Mouse (Mus musculus) mammary gland, adult 2 months (tissue): ENCODE results near the gene Gngt1. TPM values are rescaled to one million over a fixed set of nuclear protein-coding genes. Genes with fewer than 3 reads are reported as not detected.

ENCODE experiments used
- polyA plus RNA-seq: library from polyadenylated mRNA; depleted of rRNA; stranded (reverse); fragments of >200 nt; gene quantifications from 2 replicates; pipeline ENCODE4 v1.2.3, GENCODE M21; 2012; ENCODE audit warnings: low replicate concordance; rRNA removed

Gene Gngt1
- polyA plus RNA-seq, result not detected in 2 replicates

DNA sequence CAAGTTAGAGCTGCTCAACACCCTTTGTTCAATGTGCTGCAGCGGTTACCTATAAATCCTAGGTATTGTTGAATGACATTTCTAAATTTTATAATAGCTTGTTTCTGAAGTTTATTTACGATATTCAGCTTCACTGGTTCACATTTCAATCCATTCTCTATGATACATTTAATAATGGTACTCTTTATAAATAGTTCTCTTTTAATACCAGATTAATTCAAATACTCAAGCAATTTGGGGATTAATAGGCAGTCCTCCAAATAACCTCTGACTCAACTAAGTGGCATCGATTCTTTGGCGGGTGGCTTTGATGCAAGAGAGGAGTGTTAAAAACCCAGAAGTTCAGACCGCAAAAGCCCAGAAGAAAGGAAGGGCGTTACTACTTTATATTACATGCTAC lies at the start of gene Gngt1:
Gene Gngt1 (plus strand): TSS at position 301 of the 400 bp plus-strand sequence.

DNA sequence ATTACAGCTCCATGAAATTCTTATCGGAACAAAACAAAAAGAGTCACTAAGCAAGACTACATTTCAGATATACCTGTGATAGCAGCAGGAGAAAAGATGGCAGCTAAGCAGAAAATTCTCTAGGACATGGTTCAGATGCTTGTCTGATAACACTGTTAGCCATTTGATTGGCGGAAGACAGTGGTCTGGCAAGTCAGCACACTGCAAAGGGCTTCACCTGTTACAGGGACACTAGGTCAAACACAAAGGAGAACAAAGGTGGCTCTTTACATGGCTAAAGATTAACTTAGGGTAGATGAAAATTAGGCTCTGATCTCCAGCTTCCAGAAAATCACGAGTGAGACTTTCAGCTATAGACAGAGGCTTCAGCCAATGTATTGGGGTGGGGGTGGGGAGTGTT lies 4.8 kb upstream of the Gngt1 start, which contains the start of gene Tfpi2:
Gene Tfpi2 (minus strand): TSS at position 170 of the 400 bp plus-strand sequence.

DNA sequence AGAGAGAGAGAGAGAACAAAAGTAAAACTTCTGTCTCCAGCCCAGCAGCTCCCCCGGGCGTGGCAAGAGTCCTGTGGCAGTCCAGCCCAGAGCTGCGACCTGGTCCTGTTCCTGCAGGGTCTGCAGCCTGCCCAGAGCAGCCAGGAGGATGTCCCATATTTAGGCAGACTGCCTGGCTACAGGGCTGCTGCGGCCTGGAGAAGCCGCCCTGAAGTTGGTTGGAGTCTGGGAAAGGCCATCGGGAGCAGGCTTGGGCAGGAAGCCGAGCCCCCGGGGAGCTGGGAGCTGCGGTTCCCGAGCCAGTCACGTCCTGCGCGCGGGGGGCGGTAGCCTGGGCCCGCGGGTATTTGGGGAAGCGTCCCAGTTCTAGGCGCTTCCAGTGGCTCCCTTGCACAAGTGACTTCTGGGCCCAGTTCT lies 10.3 kb downstream of the Gngt1 start, which contains the start of gene Gng11:
Gene Gng11 (plus strand): TSS at position 15 of the 417 bp plus-strand sequence.

Other genes starting within 250 kb of the Gngt1 start
- 0.26 TPM in 1 of 2 replicates, not detected in the other for gene Calcr, start 229.1 kb upstream of the Gngt1 start, polyA plus RNA-seq
- gene Tfpi2, start 4.9 kb upstream of the Gngt1 start, polyA plus RNA-seq, result 2.9 and 4.3 TPM in 2 replicates
- gene Gng11, start 10.1 kb downstream of the Gngt1 start, polyA plus RNA-seq, result 5.4 and 13.9 TPM in 2 replicates
- gene Bet1, start 93.2 kb downstream of the Gngt1 start, polyA plus RNA-seq, result 8.0 and 19.2 TPM in 2 replicates